19 mouse cellular contexts compared by ENCODE assay signal in genomic region chr9:35217963-35218362, GRCm38 (mm10). TPM values are rescaled to one million over a fixed set of nuclear protein-coding genes. Genes with fewer than 3 reads are reported as not detected.
A peak's percentile ranks its signal among the peaks of the same experiment; 100 is the strongest.
DNase-seq lines count a peak whose midpoint lies in the region; ATAC-seq and TF ChIP-seq lines count a peak whose summit lies in the region.
"Had no signal": no experiment of that assay in that cellular context is flagged by ENCODE, and none has a peak within 500 bp of the region (broad histone marks: within the 10 kb centered on the region; RNA-seq: fewer than 3 reads in every experiment).

No protein-coding gene starts in this region.

- H3K4me2 ChIP-seq in heart, embryonic 12.5 days = no peak overlapping the region
- H3K4me2 ChIP-seq: embryonic facial prominence, embryonic 12.5 days; forebrain, embryonic 13.5 days; forebrain, embryonic 15.5 days had no signal

- intact Hi-C loops in gastrocnemius, adult 2 months (cut with DNase I) = no loop called here

- peak overlapping the region; percentile 76 for H3K27ac ChIP-seq in gastrocnemius, adult 2 months
- H3K27ac ChIP-seq in heart, embryonic 12.5 days (ENCODE audit: poor library complexity, severe bottlenecking) = no peak overlapping the region
- H3K27ac ChIP-seq: embryonic facial prominence, embryonic 10.5 days; embryonic facial prominence, embryonic 12.5 days; forebrain, embryonic 13.5 days; forebrain, embryonic 15.5 days had no signal

- peak overlapping the region; percentile 2; the same call in 1 of the 2 replicates for H3K4me3 ChIP-seq in gastrocnemius, adult 2 months
- H3K4me3 ChIP-seq in heart, embryonic 12.5 days = no peak overlapping the region
- H3K4me3 ChIP-seq: embryonic facial prominence, embryonic 10.5 days; embryonic facial prominence, embryonic 12.5 days; forebrain, embryonic 13.5 days; forebrain, embryonic 15.5 days had no signal

- H3K27me3 ChIP-seq in heart, embryonic 12.5 days (replicated peaks) = no peaks in the 10 kb centered on the region
- H3K27me3 ChIP-seq: embryonic facial prominence, embryonic 12.5 days; forebrain, embryonic 13.5 days; forebrain, embryonic 15.5 days had no signal

- peaks cover 87% of the 10 kb centered on the region for H3K36me3 ChIP-seq in heart, embryonic 12.5 days

- WGBS in heart, embryonic 12.5 days = 80% methylated on average over 1 of the region's 1 CpGs

- no peak for TF ChIP-seq CTCF in gastrocnemius, adult 2 months (IDR thresholded peaks at IDR 0.05)

- no peak for ATAC-seq in heart, embryonic 12.5 days (ENCODE audit: insufficient number of reproducible peaks, low FRiP score)
- ATAC-seq: forebrain, embryonic 13.5 days; forebrain, embryonic 15.5 days; forebrain, postnatal 0 days had no signal

- DNase-seq in gastrocnemius, adult 2 months = no peak
- DNase-seq in gastrocnemius, postnatal 10 days = no peak
- DNase-seq in heart, adult 8-10 months (ENCODE audit: low spot score) = peak; percentile 25
- DNase-seq in embryo, embryonic 10 days (ENCODE audit: low spot score) = no peak
- DNase-seq: adrenal gland, adult 2 months; adrenal gland, postnatal 10 days; adrenal gland, postnatal 25 days; cerebellum, adult 11 months; cerebellum, adult 18-20 months; cerebellum, adult 8-10 months; cerebellum, adult 9-11 months; cerebellum, postnatal 14 days; cerebellum, postnatal 36 days; forebrain, postnatal 0 days had no signal

- H3K9ac ChIP-seq in heart, embryonic 12.5 days = no peak overlapping the region
- H3K9ac ChIP-seq: embryonic facial prominence, embryonic 12.5 days; forebrain, embryonic 13.5 days; forebrain, embryonic 15.5 days; forebrain, postnatal 0 days had no signal

- no peaks in the 10 kb centered on the region for H3K9me3 ChIP-seq in heart, embryonic 12.5 days (replicated peaks)
- H3K9me3 ChIP-seq: embryonic facial prominence, embryonic 10.5 days; embryonic facial prominence, embryonic 12.5 days; forebrain, embryonic 13.5 days; forebrain, embryonic 15.5 days had no signal

- H3K4me1 ChIP-seq in heart, embryonic 12.5 days (replicated peaks) = no peaks in the 10 kb centered on the region
- H3K4me1 ChIP-seq: embryonic facial prominence, embryonic 10.5 days; embryonic facial prominence, embryonic 12.5 days; forebrain, embryonic 13.5 days; forebrain, embryonic 15.5 days had no signal

RNA-seq across cellular contexts. Expression of gene Foxred1, which starts 7.1 kb away (rescaled TPM):
- total RNA-seq in gastrocnemius, adult 2 months (2021) = 10 to 100 TPM; 17.6 to 20.3 TPM
- total RNA-seq in gastrocnemius, postnatal 10 days (2021) = 10 to 100 TPM; 34.8 to 41.1 TPM
- total RNA-seq in heart, adult 8-10 months (2022) = 10 to 100 TPM; 74.4 to 89.0 (median 78.8) TPM
- polyA plus RNA-seq in heart, embryonic 12.5 days (2016; fragmentation: Nextera tagmentation; extraction: Ambion mirVana) = 62.2 and 67.6 TPM in 2 replicates

RNA-seq across cellular contexts. Expression of gene Tirap, which starts 17.9 kb away (rescaled TPM):
- total RNA-seq in gastrocnemius, adult 2 months (2021) = 10 to 100 TPM; 29.1 to 42.0 TPM
- 10 to 100 TPM; 17.1 to 18.4 TPM for total RNA-seq in gastrocnemius, postnatal 10 days (2021)
- total RNA-seq in heart, adult 8-10 months (2022) = 1 to 10 TPM; 5.3 to 7.9 (median 5.9) TPM
- 11.8 and 11.9 TPM in 2 replicates for polyA plus RNA-seq in heart, embryonic 12.5 days (2016; fragmentation: Nextera tagmentation; extraction: Ambion mirVana)

RNA-seq across cellular contexts. Expression of gene Srpr, which starts 18.0 kb away (rescaled TPM):
- total RNA-seq in gastrocnemius, adult 2 months (2021) = 100 to 1,000 TPM; 222 to 262 TPM
- 100 to 1,000 TPM; 171 to 172 TPM for total RNA-seq in gastrocnemius, postnatal 10 days (2021)
- 10 to 100 TPM; 81.9 to 98.4 (median 89.6) TPM for total RNA-seq in heart, adult 8-10 months (2022)
- polyA plus RNA-seq in heart, embryonic 12.5 days (2016; fragmentation: Nextera tagmentation; extraction: Ambion mirVana) = 97.4 and 101 TPM in 2 replicates

RNA-seq across cellular contexts. Expression of gene Dcps, which starts 42.1 kb away (rescaled TPM):
- total RNA-seq in gastrocnemius, adult 2 months (2021) = 1 to 10 TPM; 7.7 to 8.4 TPM
- total RNA-seq in gastrocnemius, postnatal 10 days (2021) = 10 to 100 TPM; 11.2 TPM
- 10 to 100 TPM; 13.8 to 15.8 (median 14.1) TPM for total RNA-seq in heart, adult 8-10 months (2022)
- polyA plus RNA-seq in heart, embryonic 12.5 days (2016; fragmentation: Nextera tagmentation; extraction: Ambion mirVana) = 61.5 and 64.4 TPM in 2 replicates

RNA-seq across cellular contexts. Expression of gene Fam118b, which starts 49.6 kb away (rescaled TPM):
- total RNA-seq in gastrocnemius, adult 2 months (2021) = 10 to 100 TPM; 24.3 to 29.8 TPM
- total RNA-seq in gastrocnemius, postnatal 10 days (2021) = 10 to 100 TPM; 27.2 to 28.7 TPM
- 10 to 100 TPM; 13.6 to 17.4 (median 14.5) TPM for total RNA-seq in heart, adult 8-10 months (2022)
- 26.6 and 28.5 TPM in 2 replicates for polyA plus RNA-seq in heart, embryonic 12.5 days (2016; fragmentation: Nextera tagmentation; extraction: Ambion mirVana)
